Mouse (Mus musculus): ENCODE measurements around the gene Gm44596.

The Gm44596 gene

GRCm38 (mm10) chr6:128427571-128427970 is 52.3 kb downstream of the Gm44596 start:
- in situ Hi-C loops (cut with MboI, MseI) = no loop called here

- in situ Hi-C loops (cut with MboI, MseI) = no loop called here
Observed at GRCm38 (mm10) chr6:128429300-128429699, 54.0 kb downstream of the Gm44596 start.

- in situ Hi-C loops (cut with MboI, MseI) = loop anchor here (10.0 kb wide), 1 partner anchor 985 kb away; no protein-coding TSS in a partner anchor
Observed at GRCm38 (mm10) chr6:128429826-128430225, 54.5 kb downstream of the Gm44596 start.

GRCm38 (mm10) chr6:128432356-128432915 is 57.1 kb downstream of the Gm44596 start:
- in situ Hi-C loops (cut with MboI, MseI) = loop anchor here (10.0 kb wide), 1 partner anchor 982 kb away; no protein-coding TSS in a partner anchor

GRCm38 (mm10) chr6:128433566-128433965 is 58.3 kb downstream of the Gm44596 start:
- in situ Hi-C loops (cut with MboI, MseI) = loop anchor here (10.0 kb wide), 1 partner anchor 981 kb away; no protein-coding TSS in a partner anchor

- in situ Hi-C loops (cut with MboI, MseI) = loop anchor here (10.0 kb wide), 1 partner anchor 979 kb away; no protein-coding TSS in a partner anchor
Observed at GRCm38 (mm10) chr6:128435474-128435873, 60.2 kb downstream of the Gm44596 start.

- in situ Hi-C loops (cut with MboI, MseI) = loop anchor here (10.0 kb wide), 1 partner anchor 978 kb away; no protein-coding TSS in a partner anchor
Observed at GRCm38 (mm10) chr6:128436356-128437005, 61.2 kb downstream of the Gm44596 start.

- in situ Hi-C loops (cut with MboI, MseI) = loop anchor here (10.0 kb wide), 1 partner anchor 978 kb away; no protein-coding TSS in a partner anchor
Observed at GRCm38 (mm10) chr6:128437288-128437687, 62.0 kb downstream of the Gm44596 start.

GRCm38 (mm10) chr6:128437731-128438316 is 62.5 kb downstream of the Gm44596 start:
- in situ Hi-C loops (cut with MboI, MseI) = loop anchor here (10.0 kb wide), 1 partner anchor 977 kb away; no protein-coding TSS in a partner anchor

- in situ Hi-C loops (cut with MboI, MseI) = loop anchor here (10.0 kb wide), 1 partner anchor 976 kb away; no protein-coding TSS in a partner anchor
Observed at GRCm38 (mm10) chr6:128438317-128438870, 63.1 kb downstream of the Gm44596 start, which contains the start of gene Fkbp4. Fkbp4 (minus strand) TSS chr6:128438677.

- in situ Hi-C loops (cut with MboI, MseI) = loop anchor here (10.0 kb wide), 1 partner anchor 976 kb away; no protein-coding TSS in a partner anchor
Observed at GRCm38 (mm10) chr6:128438871-128439341, 63.6 kb downstream of the Gm44596 start.

GRCm38 (mm10) chr6:128440238-128440637 is 64.9 kb downstream of the Gm44596 start:
- in situ Hi-C loops (cut with MboI, MseI) = no loop called here

GRCm38 (mm10) chr6:128445761-128446535 is 70.6 kb downstream of the Gm44596 start:
- in situ Hi-C loops (cut with MboI, MseI) = no loop called here

- in situ Hi-C loops (cut with MboI, MseI) = no loop called here
Observed at GRCm38 (mm10) chr6:128447063-128447462, 71.8 kb downstream of the Gm44596 start.

GRCm38 (mm10) chr6:128455835-128456605 is 80.7 kb downstream of the Gm44596 start:
- in situ Hi-C loops (cut with MboI, MseI) = no loop called here

Data from T-helper 1 cell (primary cell).